Mouse (Mus musculus) lung, postnatal 0 days (tissue): ENCODE measurements at regions not wholly inside any gene's neighbourhood (a gene's known extent, or its start where the extent isn't known, plus 50 kb on each side); places are given as distances from the start of the nearest gene placed in this dataset.

Source experiments
- CTCF ChIP-seq: IDR thresholded peaks from 2 replicates; pipeline ENCODE4 v1.5.1; 2016; ENCODE audit warnings: antibody characterized with exemption, mild to moderate bottlenecking
- EP300 ChIP-seq: IDR thresholded peaks from 2 replicates; pipeline ENCODE4 v1.6.1; 2016; ENCODE audit warnings: antibody characterized with exemption, mild to moderate bottlenecking, control low read depth

DNA sequence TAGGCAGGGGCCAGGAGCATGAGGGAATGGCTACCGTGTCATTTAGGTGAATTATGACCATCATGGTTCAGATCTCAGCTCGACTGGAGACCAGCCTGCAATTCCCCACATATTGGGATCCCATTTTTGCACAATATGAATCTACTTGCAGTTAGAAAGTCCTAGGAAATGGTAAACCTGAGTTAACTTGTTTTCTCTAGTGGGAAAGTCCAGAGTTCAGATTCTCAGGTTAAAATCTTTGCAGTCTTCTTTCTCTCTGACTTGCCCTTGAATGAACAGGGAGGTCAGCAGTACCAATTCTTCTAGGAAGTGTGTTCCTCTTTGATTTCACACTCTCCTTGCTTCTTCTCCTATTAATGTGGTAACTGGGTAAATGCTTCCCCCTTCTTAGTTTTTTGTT is 681.6 kb upstream of the Pfkp start:
- no peak for TF ChIP-seq CTCF
- no peak for TF ChIP-seq EP300
